Mouse (Mus musculus): ENCODE measurements at regions not wholly inside any gene's neighbourhood (a gene's known extent, or its start where the extent isn't known, plus 50 kb on each side); places are given as distances from the start of the nearest gene placed in this dataset.

GRCm38 (mm10) chr7:35977986-35978385 is 175.2 kb upstream of the Zfp507 start:
- TF ChIP-seq CTCF (IDR thresholded peaks at IDR 0.05; ENCODE audit: low read depth): no peak
- TF ChIP-seq EP300 (optimal IDR thresholded peaks at IDR 0.05): no peak
